Mouse (Mus musculus) lung, postnatal 0 days (tissue): ENCODE results near the gene Terb1. TPM values are rescaled to one million over a fixed set of nuclear protein-coding genes. Genes with fewer than 3 reads are reported as not detected.

Source experiments
- ATAC-seq: fragments of 200-750 bp; cut with Nextera tagmentation; 2 replicates; pipeline ENCODE4 v1.8.0; 2017; ENCODE audit warnings: moderate library complexity
- DNase-seq: peaks from one replicate; pipeline ENCODE4 v3.0.0-alpha.2; 2016; ENCODE audit warnings: low spot score
- H3K27ac ChIP-seq: fragments of 300-500 bp; sonication (generic); 2 replicates; pipeline ENCODE4 v1.5.1; 2014; ENCODE audit warnings: antibody characterized with exemption, mild to moderate bottlenecking, low read length, mixed read lengths
- H3K27me3 ChIP-seq: fragments of 300-500 bp; sonication (generic); replicated peaks from 2 replicates; pipeline ENCODE4 v1.6.1; 2014; ENCODE audit warnings: low read length, mixed read lengths; ENCODE audit not compliant: insufficient read depth
- H3K36me3 ChIP-seq: fragments of 300-500 bp; sonication (generic); 2 replicates; pipeline ENCODE4 v1.6.1; 2014; ENCODE audit warnings: low read length, mixed read lengths; ENCODE audit not compliant: insufficient read depth
- H3K4me1 ChIP-seq: fragments of 300-500 bp; sonication (generic); 2 replicates; pipeline ENCODE4 v1.6.1; 2014; ENCODE audit warnings: antibody characterized with exemption, low read depth, low read length, mixed read lengths; ENCODE audit not compliant: insufficient read depth
- H3K4me2 ChIP-seq: fragments of 300-500 bp; sonication (generic); replicated peaks from 2 replicates; pipeline ENCODE4 v1.6.1; 2014; ENCODE audit warnings: low read depth, mild to moderate bottlenecking, low read length, moderate library complexity, mixed read lengths
- H3K4me3 ChIP-seq: fragments of 300-500 bp; sonication (generic); 2 replicates; pipeline ENCODE4 v1.5.1; 2014; ENCODE audit warnings: low read depth, low read length
- H3K9ac ChIP-seq: fragments of 300-500 bp; sonication (generic); replicated peaks from 2 replicates; pipeline ENCODE4 v1.6.1; 2014; ENCODE audit warnings: low read depth, mild to moderate bottlenecking
- H3K9me3 ChIP-seq: fragments of 300-500 bp; sonication (generic); 2 replicates; pipeline ENCODE4 v1.6.1; 2016; ENCODE audit warnings: low read length, mixed read lengths
- CTCF ChIP-seq: IDR thresholded peaks from 2 replicates; pipeline ENCODE4 v1.5.1; 2016; ENCODE audit warnings: antibody characterized with exemption, mild to moderate bottlenecking
- EP300 ChIP-seq: IDR thresholded peaks from 2 replicates; pipeline ENCODE4 v1.6.1; 2016; ENCODE audit warnings: antibody characterized with exemption, mild to moderate bottlenecking, control low read depth
- WGBS: fragments of 180-500 bp; shearing (Covaris S2); extraction: QIAGEN DNeasy Blood & Tissue Kit; methylation state at CpG from one replicate; pipeline ENCODE4 v1.1.7; 2014; 5-methylcytosine and 5-hydroxymethylcytosine counted together
- polyA plus RNA-seq: library from polyadenylated mRNA; unstranded; fragments of >200 nt; fragmentation: Nextera tagmentation; extraction: Ambion mirVana; gene quantifications from 2 replicates; pipeline ENCODE4 v1.2.1, GENCODE M21; 2015

Terb1 gene
- polyA plus RNA-seq, 1 experiment from 2014 or later, result 0.14 TPM

GRCm38 (mm10) chr8:104436038-104436437 is 73.7 kb downstream of the Terb1 start:
- Histone ChIP-seq H3K27ac (peak overlapping the region; percentile 80), H3K4me1 (peaks cover 2% of the 10 kb centered on the region; the same call in 1 of the 2 replicates), H3K27me3 (no peaks in the 10 kb centered on the region), H3K9ac (no peak overlapping the region), H3K4me3 (no peak overlapping the region), H3K9me3 (no peaks in the 10 kb centered on the region), H3K4me2 (no peak overlapping the region), H3K36me3 (peaks cover 55% of the 10 kb centered on the region)
- DNase-seq (peak; percentile 97), ATAC-seq (peak; percentile 98)
- WGBS, result 20% methylated on average over 12 of the region's 12 CpGs
- TF ChIP-seq CTCF (no peak), EP300 (peak; percentile 19; the same call in 1 of the 2 replicates)

DNA sequence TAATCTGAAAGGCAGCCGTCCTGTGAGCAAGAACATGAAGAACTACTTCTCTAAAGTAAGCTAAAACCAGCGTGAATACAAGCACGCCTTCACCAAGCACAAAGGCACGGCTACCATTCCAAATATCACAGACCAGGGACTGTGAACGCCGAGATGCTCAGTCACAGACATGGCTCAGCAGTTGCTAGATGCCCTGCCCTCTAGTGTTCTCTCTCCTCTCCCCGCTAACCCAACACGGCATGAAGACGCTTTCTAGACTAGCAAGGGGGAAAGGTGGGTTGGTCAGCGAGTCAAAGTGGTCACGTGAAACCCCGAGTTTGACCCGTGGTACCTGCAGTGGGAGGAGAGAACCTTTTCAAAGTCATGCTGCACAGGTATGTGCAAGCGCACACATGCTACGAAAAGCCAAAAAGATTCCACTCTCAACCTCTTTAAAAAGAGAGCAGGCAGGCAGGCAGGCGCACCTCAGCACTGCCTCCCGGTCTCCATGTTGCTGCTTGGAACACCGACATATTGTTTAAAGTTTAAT is 74.8 kb downstream of the Terb1 start:
- Histone ChIP-seq H3K9me3 (no peaks in the 10 kb centered on the region), H3K4me3 (no peak overlapping the region), H3K36me3 (peaks cover 61% of the 10 kb centered on the region), H3K27me3 (no peaks in the 10 kb centered on the region), H3K4me2 (no peak overlapping the region), H3K9ac (no peak overlapping the region), H3K27ac (no peak overlapping the region), H3K4me1 (no peaks in the 10 kb centered on the region)
- 83% methylated on average over 18 of the region's 18 CpGs for WGBS
- no peak for ATAC-seq
- TF ChIP-seq EP300, result no peak
- peak; percentile 35 for TF ChIP-seq CTCF
- no peak for DNase-seq

- Histone ChIP-seq H3K27me3 (no peaks in the 10 kb centered on the region), H3K36me3 (peaks cover 58% of the 10 kb centered on the region), H3K4me2 (no peak overlapping the region), H3K4me1 (no peaks in the 10 kb centered on the region), H3K9me3 (no peaks in the 10 kb centered on the region), H3K9ac (no peak overlapping the region), H3K4me3 (no peak overlapping the region), H3K27ac (no peak overlapping the region)
- TF ChIP-seq CTCF (peak; percentile 53), EP300 (no peak)
- WGBS, result 60% methylated on average over 4 of the region's 4 CpGs
- ATAC-seq (no peak), DNase-seq (peak; percentile 49)
These were observed 75.4 kb downstream of the Terb1 start for GRCm38 (mm10) chr8:104434275-104434674.

GRCm38 (mm10) chr8:104433191-104433842 is 76.4 kb downstream of the Terb1 start:
- no peak overlapping the region for H3K27ac ChIP-seq
- no peaks in the 10 kb centered on the region for H3K27me3 ChIP-seq
- peaks cover 57% of the 10 kb centered on the region for H3K36me3 ChIP-seq
- H3K9me3 ChIP-seq, result no peaks in the 10 kb centered on the region
- H3K4me3 ChIP-seq, result no peak overlapping the region
- H3K4me1 ChIP-seq, result no peaks in the 10 kb centered on the region
- H3K9ac ChIP-seq, result no peak overlapping the region
- no peak overlapping the region for H3K4me2 ChIP-seq
- TF ChIP-seq CTCF, result no peak
- 82% methylated on average over 5 of the region's 5 CpGs for WGBS
- no peak for ATAC-seq
- DNase-seq, result no peak

- 98% methylated on average over 6 of the region's 6 CpGs for WGBS
- H3K9me3 ChIP-seq, result no peaks in the 10 kb centered on the region
- peaks cover 57% of the 10 kb centered on the region for H3K36me3 ChIP-seq
- no peak overlapping the region for H3K4me2 ChIP-seq
- H3K4me1 ChIP-seq, result no peaks in the 10 kb centered on the region
- no peak overlapping the region for H3K27ac ChIP-seq
- no peak for TF ChIP-seq CTCF
- no peak for TF ChIP-seq EP300
- H3K27me3 ChIP-seq, result no peaks in the 10 kb centered on the region
- H3K9ac ChIP-seq, result no peak overlapping the region
- DNase-seq, result no peak
- ATAC-seq, result no peak
- no peak overlapping the region for H3K4me3 ChIP-seq
These were observed 77.1 kb downstream of the Terb1 start for GRCm38 (mm10) chr8:104432656-104433055.

DNA sequence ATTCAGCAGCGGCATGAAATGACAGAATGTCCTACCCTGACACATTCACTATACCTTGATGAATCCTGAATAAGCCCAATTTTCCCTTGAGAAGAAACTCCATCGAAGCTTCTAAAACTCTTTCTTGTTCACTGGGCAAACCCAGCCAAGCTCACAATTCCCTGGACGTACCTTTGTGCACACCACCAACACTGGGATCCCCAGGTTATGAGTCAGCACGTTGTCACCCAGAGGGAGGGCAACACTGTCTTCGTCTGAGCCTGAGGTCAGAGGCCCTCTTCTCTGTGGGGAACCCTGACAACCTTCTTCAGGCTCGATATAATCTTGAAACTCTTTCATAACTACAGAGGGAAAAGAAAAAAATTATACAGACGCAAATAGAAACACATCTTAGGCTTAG is 79.5 kb downstream of the Terb1 start:
- H3K4me2 ChIP-seq, result no peak overlapping the region
- ATAC-seq (no peak), DNase-seq (no peak)
- H3K9me3 ChIP-seq, result no peaks in the 10 kb centered on the region
- H3K4me3 ChIP-seq, result no peak overlapping the region
- peaks cover 61% of the 10 kb centered on the region for H3K36me3 ChIP-seq
- no peaks in the 10 kb centered on the region for H3K27me3 ChIP-seq
- TF ChIP-seq CTCF, result no peak
- TF ChIP-seq EP300, result no peak
- H3K4me1 ChIP-seq, result no peaks in the 10 kb centered on the region
- 90% methylated on average over 7 of the region's 7 CpGs for WGBS
- H3K9ac ChIP-seq, result no peak overlapping the region
- no peak overlapping the region for H3K27ac ChIP-seq
